Mouse (Mus musculus): ENCODE measurements at regions not wholly inside any gene's neighbourhood (a gene's known extent, or its start where the extent isn't known, plus 50 kb on each side); places are given as distances from the start of the nearest gene placed in this dataset.

GRCm38 (mm10) chr3:13336152-13336551 is 1144.3 kb upstream of the Slc7a12 start:
- DNase-seq: no peak

GRCm38 (mm10) chr3:13386148-13386547 is 1094.3 kb upstream of the Slc7a12 start:
- DNase-seq: peak; percentile 4
